Comparison of ENCODE assay signal across 25 mouse cellular contexts in the genomic region with DNA sequence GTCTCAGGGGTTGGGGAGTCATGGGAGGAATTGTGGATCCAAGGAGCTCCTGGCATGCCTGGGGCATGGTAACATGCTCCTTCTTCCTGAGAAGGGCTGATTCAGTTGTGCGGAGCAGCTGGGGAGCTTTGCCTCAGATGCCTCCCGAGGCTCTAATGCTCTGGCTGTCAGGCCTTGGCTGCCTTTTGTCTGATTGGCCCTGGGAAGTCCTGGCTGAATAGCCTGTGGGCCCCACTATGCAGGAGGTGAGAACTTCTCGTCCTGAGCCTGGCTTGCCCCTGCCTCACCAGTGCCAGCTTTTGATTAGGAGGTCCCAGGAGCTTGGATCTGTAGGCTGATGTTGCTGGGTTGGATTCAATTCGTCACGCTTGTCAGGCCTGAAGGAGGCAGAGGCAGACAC.
DNase-seq lines count a peak whose midpoint lies in the region; ATAC-seq and TF ChIP-seq lines count a peak whose summit lies in the region.
"Had no signal": no experiment of that assay in that cellular context is flagged by ENCODE, and none has a peak within 500 bp of the region (broad histone marks: within the 10 kb centered on the region; RNA-seq: fewer than 3 reads in every experiment).

No protein-coding gene starts in this region.

- intact Hi-C loops in gastrocnemius, postnatal 14 days (cut with DNase I; ENCODE audit: low total_unique reads) = no loop called here

- ATAC-seq in embryonic facial prominence, embryonic 15.5 days (ENCODE audit: insufficient number of reproducible peaks, low FRiP score, low TSS enrichment, low read depth) = peak; percentile 39; the same call in 1 of the 2 replicates
- 0 out of 2 replicates have a peak, but pooled peaks have one; percentile 22 for ATAC-seq in heart, embryonic 15.5 days (replicated peaks; ENCODE audit: insufficient number of reproducible peaks, insufficient read depth, low FRiP score, low read depth)
- ATAC-seq: hindbrain, postnatal 0 days; intestine, embryonic 16.5 days; midbrain, embryonic 16.5 days had no signal

- no peak overlapping the region for H3K4me3 ChIP-seq in embryonic facial prominence, embryonic 15.5 days (replicated peaks)
- no peak overlapping the region for H3K4me3 ChIP-seq in heart, embryonic 15.5 days
- no peak overlapping the region for H3K4me3 ChIP-seq in layer of hippocampus, adult 2 months
- H3K4me3 ChIP-seq: limb, embryonic 12.5 days; midbrain, embryonic 10.5 days; myocyte; neural tube, embryonic 13.5 days had no signal

- H3K9ac ChIP-seq in embryonic facial prominence, embryonic 15.5 days = no peak overlapping the region
- no peak overlapping the region for H3K9ac ChIP-seq in heart, embryonic 15.5 days
- H3K9ac ChIP-seq: limb, embryonic 12.5 days; neural tube, embryonic 13.5 days had no signal

- no peak for TF ChIP-seq CTCF in layer of hippocampus, adult 2 months (conservative IDR thresholded peaks at IDR 0.05)

- no peaks in the 10 kb centered on the region for H3K27me3 ChIP-seq in embryonic facial prominence, embryonic 15.5 days
- H3K27me3 ChIP-seq in heart, embryonic 15.5 days = no peaks in the 10 kb centered on the region
- H3K27me3 ChIP-seq: CH12.LX; neural tube, embryonic 13.5 days had no signal

- peak; percentile 15 for DNase-seq in gastrocnemius, postnatal 25 days
- DNase-seq in gastrocnemius, postnatal 14 days = no peak
- DNase-seq in heart, postnatal 4 days = peak; percentile 44
- DNase-seq in layer of hippocampus, adult 2 months (ENCODE audit: low spot score in 2 of 2) = no peak
- no peak for DNase-seq in ovary, postnatal 14 days (ENCODE audit: low spot score)
- DNase-seq: adrenal gland, postnatal 10 days; B cell, adult 2 months; cerebellum, adult 2 months; kidney, postnatal 25 days; lung, adult 18-20 months; lung, postnatal 10 days; right cerebral cortex, adult 18-20 months had no signal

- no peaks in the 10 kb centered on the region for H3K9me3 ChIP-seq in embryonic facial prominence, embryonic 15.5 days (replicated peaks)
- H3K9me3 ChIP-seq in heart, embryonic 15.5 days (replicated peaks) = no peaks in the 10 kb centered on the region
- H3K9me3 ChIP-seq: G1E; limb, embryonic 12.5 days; midbrain, embryonic 10.5 days; neural tube, embryonic 13.5 days had no signal

- no peak overlapping the region for H3K4me2 ChIP-seq in embryonic facial prominence, embryonic 15.5 days (replicated peaks)
- H3K4me2 ChIP-seq in heart, embryonic 15.5 days = no peak overlapping the region
- H3K4me2 ChIP-seq: limb, embryonic 12.5 days; liver, embryonic 11.5 days; neural tube, embryonic 13.5 days had no signal

- H3K27ac ChIP-seq in embryonic facial prominence, embryonic 15.5 days (replicated peaks) = no peak overlapping the region
- H3K27ac ChIP-seq in heart, embryonic 15.5 days = no peak overlapping the region
- H3K27ac ChIP-seq in layer of hippocampus, adult 2 months = no peak overlapping the region
- H3K27ac ChIP-seq: hindbrain, postnatal 0 days; limb, embryonic 12.5 days; midbrain, embryonic 10.5 days; neural tube, embryonic 13.5 days; stomach, postnatal 0 days had no signal

- no peaks in the 10 kb centered on the region for H3K36me3 ChIP-seq in embryonic facial prominence, embryonic 15.5 days
- H3K36me3 ChIP-seq in heart, embryonic 15.5 days = no peaks in the 10 kb centered on the region
- H3K36me3 ChIP-seq: G1E; limb, embryonic 12.5 days; midbrain, embryonic 10.5 days; neural tube, embryonic 13.5 days had no signal

- 49% methylated on average over 5 of the region's 5 CpGs for WGBS in embryonic facial prominence, embryonic 15.5 days
- 45% methylated on average over 5 of the region's 5 CpGs for WGBS in heart, embryonic 15.5 days

- 0 out of 2 replicates have a peak, but pooled peaks cover 5% of the 10 kb centered on the region for H3K4me1 ChIP-seq in embryonic facial prominence, embryonic 15.5 days
- peaks cover 8% of the 10 kb centered on the region for H3K4me1 ChIP-seq in heart, embryonic 15.5 days (replicated peaks)
- H3K4me1 ChIP-seq: neural tube, embryonic 13.5 days had no signal

Comparison
In these comparisons a context has a peak if more than half of its experiments do, and no peak if none do; other contexts are left out.
1. DNase-seq: peak in gastrocnemius, postnatal 25 days (single experiment) and heart, postnatal 4 days (single experiment); none in gastrocnemius, postnatal 14 days (single experiment), layer of hippocampus, adult 2 months (0 of 2) and ovary, postnatal 14 days (single experiment).